Mouse (Mus musculus): Measurements from ENCODE around the gene Klk1b5. TPM values are rescaled to one million over a fixed set of nuclear protein-coding genes. Genes with fewer than 3 reads are reported as not detected.
"Not testable (repeated sequence)": the region's sequence is repeated elsewhere in the genome, so short reads cannot be mapped to it uniquely, and the experiment has no call there.

Gene Klk1b5
- polyA plus RNA-seq, 1 experiment from 2014 or later, result not detected

- Histone ChIP-seq H3K4me2 (replicated peaks; ENCODE audit: low read depth) (no peak overlapping the region), H3K9ac (ENCODE audit: low read depth, low read length) (no peak overlapping the region), H3K4me3 (ENCODE audit: low read depth, low read length) (no peak overlapping the region), H3K27me3 (replicated peaks; ENCODE audit: control insufficient read depth, insufficient read depth, low read length) (no peaks in the 10 kb centered on the region), H3K36me3 (ENCODE audit: control insufficient read depth, insufficient read depth) (no peaks in the 10 kb centered on the region), H3K27ac (ENCODE audit: low read depth, low read length) (no peak overlapping the region), H3K9me3 (ENCODE audit: control insufficient read depth) (no peaks in the 10 kb centered on the region), H3K4me1 (replicated peaks; ENCODE audit: control insufficient read depth, insufficient read depth, low read length) (peaks cover 6% of the 10 kb centered on the region)
- no peak for TF ChIP-seq CTCF (IDR thresholded peaks at IDR 0.05; ENCODE audit: low read depth)
- whole genome bisulfite sequencing, result 72% methylated on average over 2 of the region's 2 CpGs
- no peak for ATAC-seq
Measured at GRCm38 (mm10) chr7:44241163-44241562, 25.4 kb downstream of the Klk1b5 start.

GRCm38 (mm10) chr7:44244080-44244479 is 28.3 kb downstream of the Klk1b5 start:
- Histone ChIP-seq H3K27ac (ENCODE audit: low read depth, low read length) (no peak overlapping the region), H3K27me3 (replicated peaks; ENCODE audit: control insufficient read depth, insufficient read depth, low read length) (no peaks in the 10 kb centered on the region), H3K4me3 (ENCODE audit: low read depth, low read length) (no peak overlapping the region), H3K9ac (ENCODE audit: low read depth, low read length) (no peak overlapping the region), H3K36me3 (ENCODE audit: control insufficient read depth, insufficient read depth) (peaks cover 9% of the 10 kb centered on the region; the same call in 1 of the 2 replicates), H3K4me2 (replicated peaks; ENCODE audit: low read depth) (no peak overlapping the region), H3K9me3 (ENCODE audit: control insufficient read depth) (no peaks in the 10 kb centered on the region), H3K4me1 (replicated peaks; ENCODE audit: control insufficient read depth, insufficient read depth, low read length) (peaks cover 6% of the 10 kb centered on the region)
- WGBS, result 40% methylated on average over 1 of the region's 1 CpGs
- no peak for ATAC-seq
- no peak for TF ChIP-seq CTCF (IDR thresholded peaks at IDR 0.05; ENCODE audit: low read depth)

- Histone ChIP-seq H3K27me3 (replicated peaks; ENCODE audit: control insufficient read depth, insufficient read depth, low read length) (no peaks in the 10 kb centered on the region), H3K4me2 (replicated peaks; ENCODE audit: low read depth) (peak within 1 kb of the TSS; percentile 85), H3K4me3 (ENCODE audit: low read depth, low read length) (peak within 1 kb of the TSS; percentile 96), H3K36me3 (ENCODE audit: control insufficient read depth, insufficient read depth) (peaks cover 29% of the 10 kb centered on the region), H3K9me3 (ENCODE audit: control insufficient read depth) (no peaks in the 10 kb centered on the region), H3K4me1 (replicated peaks; ENCODE audit: control insufficient read depth, insufficient read depth, low read length) (peaks cover 6% of the 10 kb centered on the region), H3K9ac (ENCODE audit: low read depth, low read length) (peak within 1 kb of the TSS; percentile 92), H3K27ac (ENCODE audit: low read depth, low read length) (peak within 1 kb of the TSS; percentile 90)
- 0 out of 2 replicates have a peak, but pooled peaks have one; percentile 11 for TF ChIP-seq CTCF (IDR thresholded peaks at IDR 0.05; ENCODE audit: low read depth)
- peak; percentile 90 for ATAC-seq
- under 1% methylated on average over 62 of the region's 62 CpGs for WGBS
Measured at GRCm38 (mm10) chr7:44246055-44246983, 30.6 kb downstream of the Klk1b5 start, which contains the start of the genes 1700028J19Rik and 2410002F23Rik. Gene 1700028J19Rik (minus strand): TSS chr7:44246695. Gene 2410002F23Rik (plus strand): TSS chr7:44246722.

GRCm38 (mm10) chr7:44246984-44247470 is 31.3 kb downstream of the Klk1b5 start:
- no peak for TF ChIP-seq CTCF (IDR thresholded peaks at IDR 0.05; ENCODE audit: low read depth)
- peak overlapping the region; percentile 96 for H3K4me3 ChIP-seq (ENCODE audit: low read depth, low read length)
- peak; percentile 38 for ATAC-seq
- H3K36me3 ChIP-seq (ENCODE audit: control insufficient read depth, insufficient read depth), result peaks cover 29% of the 10 kb centered on the region
- peaks cover 6% of the 10 kb centered on the region for H3K4me1 ChIP-seq (replicated peaks; ENCODE audit: control insufficient read depth, insufficient read depth, low read length)
- H3K4me2 ChIP-seq (replicated peaks; ENCODE audit: low read depth), result peak overlapping the region; percentile 85
- H3K9ac ChIP-seq (ENCODE audit: low read depth, low read length), result peak overlapping the region; percentile 92
- no peaks in the 10 kb centered on the region for H3K9me3 ChIP-seq (ENCODE audit: control insufficient read depth)
- H3K27ac ChIP-seq (ENCODE audit: low read depth, low read length), result peak overlapping the region; percentile 90
- no peaks in the 10 kb centered on the region for H3K27me3 ChIP-seq (replicated peaks; ENCODE audit: control insufficient read depth, insufficient read depth, low read length)
- under 1% methylated on average over 23 of the region's 23 CpGs for WGBS

- no peak overlapping the region for H3K4me3 ChIP-seq (ENCODE audit: low read depth, low read length)
- no peaks in the 10 kb centered on the region for H3K9me3 ChIP-seq (ENCODE audit: control insufficient read depth)
Measured at GRCm38 (mm10) chr7:44247971-44248370, 32.2 kb downstream of the Klk1b5 start.

GRCm38 (mm10) chr7:44249248-44249647 is 33.5 kb downstream of the Klk1b5 start:
- H3K4me2 ChIP-seq (replicated peaks; ENCODE audit: low read depth), result no peak overlapping the region
- no peak for ATAC-seq
- 89% methylated on average over 4 of the region's 4 CpGs for WGBS

More at GRCm38 (mm10) chr7:44247971-44248370, 32.2 kb downstream of the Klk1b5 start:
- TF ChIP-seq CTCF (IDR thresholded peaks at IDR 0.05; ENCODE audit: low read depth), result no peak
- WGBS, result 58% methylated on average over 2 of the region's 2 CpGs
- Histone ChIP-seq H3K4me1 (replicated peaks; ENCODE audit: control insufficient read depth, insufficient read depth, low read length) (peaks cover 6% of the 10 kb centered on the region), H3K27ac (ENCODE audit: low read depth, low read length) (no peak overlapping the region), H3K27me3 (replicated peaks; ENCODE audit: control insufficient read depth, insufficient read depth, low read length) (no peaks in the 10 kb centered on the region), H3K36me3 (ENCODE audit: control insufficient read depth, insufficient read depth) (peaks cover 38% of the 10 kb centered on the region), H3K9ac (ENCODE audit: low read depth, low read length) (no peak overlapping the region), H3K4me2 (replicated peaks; ENCODE audit: low read depth) (peak overlapping the region; percentile 85; the same call in 1 of the 2 replicates)
- no peak for ATAC-seq

GRCm38 (mm10) chr7:44250732-44251275 is 35.1 kb downstream of the Klk1b5 start:
- WGBS, result 86% methylated on average over 17 of the region's 17 CpGs
- peaks cover 39% of the 10 kb centered on the region for H3K36me3 ChIP-seq (ENCODE audit: control insufficient read depth, insufficient read depth)
- not testable (repeated sequence) for H3K4me1 ChIP-seq (replicated peaks; ENCODE audit: control insufficient read depth, insufficient read depth, low read length); H3K4me2 ChIP-seq (replicated peaks; ENCODE audit: low read depth); H3K27me3 ChIP-seq (replicated peaks; ENCODE audit: control insufficient read depth, insufficient read depth, low read length); H3K9ac ChIP-seq (ENCODE audit: low read depth, low read length); ATAC-seq; H3K27ac ChIP-seq (ENCODE audit: low read depth, low read length); H3K4me3 ChIP-seq (ENCODE audit: low read depth, low read length); H3K9me3 ChIP-seq (ENCODE audit: control insufficient read depth)

More at GRCm38 (mm10) chr7:44249248-44249647, 33.5 kb downstream of the Klk1b5 start:
- Histone ChIP-seq H3K4me3 (ENCODE audit: low read depth, low read length) (no peak overlapping the region), H3K27ac (ENCODE audit: low read depth, low read length) (no peak overlapping the region), H3K9me3 (ENCODE audit: control insufficient read depth) (no peaks in the 10 kb centered on the region), H3K4me1 (replicated peaks; ENCODE audit: control insufficient read depth, insufficient read depth, low read length) (peaks cover 6% of the 10 kb centered on the region), H3K36me3 (ENCODE audit: control insufficient read depth, insufficient read depth) (peaks cover 39% of the 10 kb centered on the region), H3K27me3 (replicated peaks; ENCODE audit: control insufficient read depth, insufficient read depth, low read length) (no peaks in the 10 kb centered on the region), H3K9ac (ENCODE audit: low read depth, low read length) (no peak overlapping the region)
- no peak for TF ChIP-seq CTCF (IDR thresholded peaks at IDR 0.05; ENCODE audit: low read depth)
